Mouse (Mus musculus) urinary bladder, adult 2 months (tissue): Measurements from ENCODE around the gene Tbx1. TPM values are rescaled to one million over a fixed set of nuclear protein-coding genes. Genes with fewer than 3 reads are reported as not detected.
"Not testable (repeated sequence)": the region's sequence is repeated elsewhere in the genome, so short reads cannot be mapped to it uniquely, and the experiment has no call there.

Experiments used
- DNase-seq: peaks from one replicate; pipeline ENCODE4 v3.0.0; 2022; ENCODE audit warnings: low spot score
- polyA plus RNA-seq: library from polyadenylated mRNA; depleted of rRNA; stranded (reverse); fragments of >200 nt; gene quantifications from 2 replicates; pipeline ENCODE4 v1.2.3, GENCODE M21; 2012; rRNA removed

Gene Tbx1
- polyA plus RNA-seq, 1 experiment: 2.0 TPM

GRCm38 (mm10) chr16:18552106-18552710, 38.3 kb downstream of the Tbx1 start:
- DNase-seq: no peak

- no peak for DNase-seq
These were observed 38.9 kb downstream of the Tbx1 start for GRCm38 (mm10) chr16:18551604-18552003.

- no peak for DNase-seq
These were observed 42.6 kb downstream of the Tbx1 start for GRCm38 (mm10) chr16:18547891-18548290.

DNA sequence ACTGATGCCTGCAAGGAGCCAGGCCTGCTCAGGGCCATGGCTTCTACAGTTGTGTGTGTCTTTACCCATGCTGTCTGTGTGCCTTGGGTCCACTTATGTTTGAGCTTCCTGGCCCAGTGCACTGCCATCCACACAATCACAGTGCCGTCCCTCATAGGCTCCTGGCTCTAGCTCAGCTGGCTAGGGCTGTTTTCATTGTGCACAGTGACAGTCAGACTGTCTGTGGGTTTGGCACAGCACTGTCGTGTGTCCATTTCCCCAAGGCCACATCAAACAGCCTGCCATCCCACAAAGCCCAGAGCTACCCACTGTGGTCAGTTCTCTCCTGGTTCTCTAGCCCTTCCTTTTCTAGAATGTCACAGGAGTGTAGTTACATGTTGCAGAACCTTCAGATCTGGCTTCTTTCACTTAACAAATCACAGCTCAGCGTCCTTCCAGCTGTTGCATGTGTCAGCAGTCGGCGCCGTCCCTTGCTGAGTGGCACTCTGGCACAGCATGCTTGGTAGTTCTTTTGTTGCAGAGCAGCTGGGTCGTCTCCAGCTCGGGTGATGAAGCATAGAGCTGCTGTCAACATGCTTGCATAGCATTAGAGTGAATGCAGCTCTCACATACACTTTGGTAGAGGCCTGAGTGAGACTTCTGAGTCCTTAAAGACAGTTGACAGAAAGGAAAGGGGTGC, 47.2 kb downstream of the Tbx1 start:
- no peak for DNase-seq

- no peak for DNase-seq
These were observed 51.2 kb downstream of the Tbx1 start for GRCm38 (mm10) chr16:18539281-18539680.

- DNase-seq: no peak
These were observed 53.0 kb downstream of the Tbx1 start for GRCm38 (mm10) chr16:18537407-18537990.

DNA sequence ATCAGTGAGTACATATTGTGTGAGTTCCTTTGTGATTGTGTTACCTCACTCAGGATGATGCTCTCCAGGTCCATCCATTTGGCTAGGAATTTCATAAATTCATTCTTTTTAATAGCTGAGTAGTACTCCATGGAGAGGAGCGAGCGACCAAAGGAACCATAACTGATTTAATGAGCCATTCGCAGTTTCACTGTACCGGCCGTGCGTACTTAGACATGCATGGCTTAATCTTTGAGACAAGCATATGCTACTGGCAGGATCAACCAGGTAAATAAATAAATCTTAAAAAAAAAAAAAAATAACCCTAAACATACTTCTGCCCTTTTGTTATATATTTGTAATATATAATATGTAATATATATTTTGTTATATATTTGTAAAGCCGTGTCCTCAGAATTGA, 57.4 kb downstream of the Tbx1 start:
- DNase-seq: not testable (repeated sequence)

Other genes with a start within 250 kb of the Tbx1 start
- 36.6 and 43.0 TPM in 2 replicates for gene Tango2, start 242.6 kb downstream of the Tbx1 start, polyA plus RNA-seq
- 15.6 and 17.3 TPM in 2 replicates for gene Arvcf, start 242.5 kb downstream of the Tbx1 start, polyA plus RNA-seq
- gene Txnrd2, start 164.3 kb downstream of the Tbx1 start, polyA plus RNA-seq: 16.5 and 21.5 TPM in 2 replicates
- 169 and 205 TPM in 2 replicates for gene Comt, start 163.8 kb downstream of the Tbx1 start, polyA plus RNA-seq
- gene Gnb1l, start 92.0 kb downstream of the Tbx1 start, polyA plus RNA-seq: 7.9 and 8.4 TPM in 2 replicates
- 4.4 and 5.6 TPM in 2 replicates for gene Rtl10, start 91.8 kb downstream of the Tbx1 start, polyA plus RNA-seq
- 0.55 and 0.59 TPM in 2 replicates for gene Gp1bb, start 31.7 kb upstream of the Tbx1 start, polyA plus RNA-seq
- gene Gm49601, start 35.8 kb upstream of the Tbx1 start, polyA plus RNA-seq: 11.8 and 15.0 TPM in 2 replicates
- 44.7 and 46.4 TPM in 2 replicates for gene Sept5, start 39.3 kb upstream of the Tbx1 start, polyA plus RNA-seq
- gene Cldn5, start 186.2 kb upstream of the Tbx1 start, polyA plus RNA-seq: 45.6 and 48.4 TPM in 2 replicates
- gene Ufd1, start 221.1 kb upstream of the Tbx1 start, polyA plus RNA-seq: 58.0 TPM in 2 replicates
- gene Cdc45, start 221.3 kb upstream of the Tbx1 start, polyA plus RNA-seq: 2.9 and 4.4 TPM in 2 replicates
- 41.6 and 56.6 TPM in 2 replicates for gene 2510002D24Rik, start 245.9 kb upstream of the Tbx1 start, polyA plus RNA-seq
- gene Gm28539, start 245.9 kb upstream of the Tbx1 start, polyA plus RNA-seq: not detected in 2 replicates